In genomic region chr4:41759206-41759605, GRCm38 (mm10) we compare ENCODE assay signal across 10 mouse cellular contexts. TPM values are rescaled to one million over a fixed set of nuclear protein-coding genes. Genes with fewer than 3 reads are reported as not detected.
DNase-seq lines count a peak whose midpoint lies in the region; ATAC-seq lines count a peak whose summit lies in the region.
"Had no signal": no experiment of that assay in that cellular context is flagged by ENCODE, and none has a peak within 500 bp of the region (broad histone marks: within the 10 kb centered on the region; RNA-seq: fewer than 3 reads in every experiment).

No protein-coding gene starts in this region.

- ATAC-seq in neural tube, embryonic 13.5 days (ENCODE audit: low read depth): no peak
- ATAC-seq in stomach, embryonic 15.5 days (ENCODE audit: insufficient read depth, low FRiP score, low read depth): no peak

- no peak overlapping the region for H3K4me3 ChIP-seq in neural tube, embryonic 13.5 days
- no peak overlapping the region for H3K4me3 ChIP-seq in stomach, embryonic 15.5 days (replicated peaks)

- H3K27me3 ChIP-seq in neural tube, embryonic 13.5 days: no peaks in the 10 kb centered on the region
- H3K27me3 ChIP-seq in stomach, embryonic 15.5 days (replicated peaks): no peaks in the 10 kb centered on the region

- peak; percentile 71 for DNase-seq in adrenal gland, adult 2 months
- no peak for DNase-seq in adrenal gland, adult 8-10 months
- no peak for DNase-seq in neural tube, embryonic 10.5 days (ENCODE audit: extremely low spot score, low spot score)
- DNase-seq in kidney, adult 8-10 months: peak; percentile 85
- DNase-seq in urinary bladder, postnatal 25 days (ENCODE audit: low spot score): no peak
- no peak for DNase-seq in layer of hippocampus, adult 8-10 months (ENCODE audit: low spot score in 2 of 2)

- H3K9ac ChIP-seq in neural tube, embryonic 13.5 days: 0 out of 2 replicates have a peak overlapping the region, but pooled peaks have one; percentile 8
- no peak overlapping the region for H3K9ac ChIP-seq in stomach, embryonic 15.5 days

- peaks cover 8% of the 10 kb centered on the region; the same call in 1 of the 2 replicates for H3K36me3 ChIP-seq in neural tube, embryonic 13.5 days
- H3K36me3 ChIP-seq in stomach, embryonic 15.5 days: no peaks in the 10 kb centered on the region

- H3K27ac ChIP-seq in neural tube, embryonic 13.5 days (replicated peaks): no peak overlapping the region
- peak overlapping the region; percentile 93 for H3K27ac ChIP-seq in stomach, embryonic 15.5 days

- H3K4me1 ChIP-seq in neural tube, embryonic 13.5 days (replicated peaks): peaks cover 48% of the 10 kb centered on the region
- peaks cover 39% of the 10 kb centered on the region for H3K4me1 ChIP-seq in stomach, embryonic 15.5 days

- 90% methylated on average over 9 of the region's 9 CpGs for WGBS in neural tube, embryonic 13.5 days
- 75% methylated on average over 9 of the region's 9 CpGs for WGBS in stomach, embryonic 15.5 days

- no peak overlapping the region for H3K4me2 ChIP-seq in neural tube, embryonic 13.5 days
- H3K4me2 ChIP-seq in stomach, embryonic 15.5 days: no peak overlapping the region

- H3K9me3 ChIP-seq in neural tube, embryonic 13.5 days: no peaks in the 10 kb centered on the region
- no peaks in the 10 kb centered on the region for H3K9me3 ChIP-seq in stomach, embryonic 15.5 days

RNA-seq across cellular contexts. Expression of gene Sigmar1, which starts 3.2 kb away (rescaled TPM):
- 10 to 100 TPM; 83.8 to 86.7 TPM for total RNA-seq in adrenal gland, adult 2 months (2021)
- 139 and 145 TPM in 2 replicates for polyA plus RNA-seq in adrenal gland, adult 2 months (2012; rRNA removed)
- total RNA-seq in adrenal gland, adult 8-10 months (2022): 10 to 100 TPM; 74.2 to 81.7 (median 78.8) TPM
- 75.1 and 75.2 TPM in 2 replicates for polyA plus RNA-seq in neural tube, embryonic 13.5 days (2015; fragmentation: Nextera tagmentation; extraction: Ambion mirVana)
- polyA plus RNA-seq in stomach, embryonic 15.5 days (2015; fragmentation: Nextera tagmentation; extraction: Ambion mirVana): 81.6 and 82.2 TPM in 2 replicates
- total RNA-seq in layer of hippocampus, adult 8-10 months (2022): 10 to 100 TPM; 37.7 to 46.8 (median 40.6) TPM

RNA-seq across cellular contexts. Expression of gene Galt, which starts 4.2 kb away (rescaled TPM):
- 10 to 100 TPM; 42.9 to 43.3 TPM for total RNA-seq in adrenal gland, adult 2 months (2021)
- polyA plus RNA-seq in adrenal gland, adult 2 months (2012; rRNA removed): 113 and 117 TPM in 2 replicates
- 10 to 100 TPM; 40.1 to 62.7 (median 51.0) TPM for total RNA-seq in adrenal gland, adult 8-10 months (2022)
- polyA plus RNA-seq in neural tube, embryonic 13.5 days (2015; fragmentation: Nextera tagmentation; extraction: Ambion mirVana): 35.4 and 38.0 TPM in 2 replicates
- polyA plus RNA-seq in stomach, embryonic 15.5 days (2015; fragmentation: Nextera tagmentation; extraction: Ambion mirVana): 39.6 and 47.9 TPM in 2 replicates
- total RNA-seq in layer of hippocampus, adult 8-10 months (2022): 10 to 100 TPM; 52.0 to 67.1 (median 53.6) TPM

RNA-seq across cellular contexts. Expression of gene Ccl27a, which starts 14.8 kb away (rescaled TPM):
- total RNA-seq in adrenal gland, adult 2 months (2021): 10 to 100 TPM; 31.1 to 42.7 TPM
- polyA plus RNA-seq in adrenal gland, adult 2 months (2012; rRNA removed): 74.2 and 96.3 TPM in 2 replicates
- total RNA-seq in adrenal gland, adult 8-10 months (2022): 10 to 100 TPM; 37.6 to 56.9 (median 50.7) TPM
- 204 and 212 TPM in 2 replicates for polyA plus RNA-seq in neural tube, embryonic 13.5 days (2015; fragmentation: Nextera tagmentation; extraction: Ambion mirVana)
- polyA plus RNA-seq in stomach, embryonic 15.5 days (2015; fragmentation: Nextera tagmentation; extraction: Ambion mirVana): 31.5 and 33.7 TPM in 2 replicates
- total RNA-seq in layer of hippocampus, adult 8-10 months (2022): 100 to 1,000 TPM; 121 to 139 (median 130) TPM
- polyA plus RNA-seq: C2C12 had no signal

RNA-seq across cellular contexts. Expression of gene Arid3c, which starts 28.3 kb away (rescaled TPM):
- not detected for total RNA-seq in adrenal gland, adult 2 months (2021)
- not detected in 2 replicates for polyA plus RNA-seq in adrenal gland, adult 2 months (2012; rRNA removed)
- total RNA-seq in adrenal gland, adult 8-10 months (2022): not detected
- polyA plus RNA-seq in neural tube, embryonic 13.5 days (2015; fragmentation: Nextera tagmentation; extraction: Ambion mirVana): 1.6 and 2.2 TPM in 2 replicates
- polyA plus RNA-seq in stomach, embryonic 15.5 days (2015; fragmentation: Nextera tagmentation; extraction: Ambion mirVana): not detected in 2 replicates
- total RNA-seq in layer of hippocampus, adult 8-10 months (2022): not detected
- total RNA-seq: neutrophil, adult 5-6 weeks had no signal
- polyA plus RNA-seq: C2C12 had no signal

RNA-seq across cellular contexts. Expression of gene Dctn3, which starts 36.2 kb away (rescaled TPM):
- total RNA-seq in adrenal gland, adult 2 months (2021): 100 to 1,000 TPM; 105 to 128 TPM
- polyA plus RNA-seq in adrenal gland, adult 2 months (2012; rRNA removed): 51.7 and 60.7 TPM in 2 replicates
- total RNA-seq in adrenal gland, adult 8-10 months (2022): 100 to 1,000 TPM; 113 to 133 (median 119) TPM
- polyA plus RNA-seq in neural tube, embryonic 13.5 days (2015; fragmentation: Nextera tagmentation; extraction: Ambion mirVana): 278 and 317 TPM in 2 replicates
- 124 and 130 TPM in 2 replicates for polyA plus RNA-seq in stomach, embryonic 15.5 days (2015; fragmentation: Nextera tagmentation; extraction: Ambion mirVana)
- 100 to 1,000 TPM; 141 to 156 (median 152) TPM for total RNA-seq in layer of hippocampus, adult 8-10 months (2022)

Comparison
In these comparisons a context has a peak if more than half of its experiments do, and no peak if none do; other contexts are left out.
1. DNase-seq: peak in adrenal gland, adult 2 months (single experiment) and kidney, adult 8-10 months (2 of 2); none in adrenal gland, adult 8-10 months (single experiment), neural tube, embryonic 10.5 days (single experiment), urinary bladder, postnatal 25 days (single experiment) and layer of hippocampus, adult 8-10 months (0 of 2).